Mouse (Mus musculus) stomach, postnatal 0 days (tissue): Measurements from ENCODE around the gene Spem2.

Experiments used
- CTCF ChIP-seq: IDR thresholded peaks from 2 replicates; pipeline ENCODE4 v1.5.1; 2016; ENCODE audit warnings: antibody characterized with exemption, low read depth, mild to moderate bottlenecking, moderate library complexity
- EP300 ChIP-seq: optimal IDR thresholded peaks from 2 replicates; pipeline ENCODE3; 2016; ENCODE audit warnings: antibody characterized with exemption

DNA sequence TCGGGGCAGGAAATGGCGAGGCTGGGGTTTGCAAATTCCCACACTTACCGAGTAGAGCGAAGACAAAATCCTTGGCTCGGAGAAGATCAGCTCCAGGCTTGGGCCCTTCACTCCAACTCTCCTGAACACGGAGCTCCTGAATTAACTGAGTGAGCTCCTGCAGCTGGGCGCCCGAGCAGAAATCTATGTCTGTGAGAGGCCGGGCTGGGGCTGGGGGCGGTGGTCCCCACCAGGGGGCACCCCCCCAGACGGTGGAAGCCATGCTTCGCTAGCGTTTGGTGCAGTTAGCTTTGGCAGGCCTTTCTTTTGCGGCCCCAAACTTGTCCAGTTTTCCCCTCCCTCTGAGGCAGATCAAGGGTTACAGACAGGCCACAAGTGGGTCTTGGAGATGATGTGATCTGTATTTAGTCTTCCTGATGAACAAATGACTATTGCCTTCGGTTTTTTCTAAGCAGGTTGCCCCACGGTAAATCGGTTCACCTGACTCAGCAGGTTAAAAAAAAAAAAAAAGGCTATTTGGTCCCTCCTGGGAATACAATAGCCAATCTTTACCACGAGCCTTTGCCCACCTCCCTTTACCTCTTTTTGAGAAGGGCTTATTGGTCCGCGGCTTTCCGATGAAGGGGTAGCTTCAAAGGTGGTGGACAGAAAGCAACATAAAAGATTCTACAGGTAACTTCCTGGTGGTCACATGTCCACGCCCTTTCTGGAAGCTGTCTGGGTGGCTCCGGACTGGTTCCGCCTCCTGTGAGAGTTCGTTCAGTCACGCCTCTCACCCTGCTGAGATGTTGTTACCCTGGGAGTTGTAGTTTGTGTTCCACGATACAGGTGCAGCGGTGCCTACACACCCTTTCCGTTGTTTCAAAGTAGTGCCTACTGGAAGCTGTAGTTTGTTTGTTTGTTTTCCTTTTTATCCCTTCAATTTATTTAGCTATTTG, 13.0 kb downstream of the Spem2 start, which contains the start of gene Tmem102:
- 0 out of 2 replicates have a peak, but pooled peaks have one; percentile 9 for TF ChIP-seq CTCF
- no peak for TF ChIP-seq EP300
